Mouse (Mus musculus) C2C12 (cell line): ENCODE results near the gene Zfp143. TPM values are rescaled to one million over a fixed set of nuclear protein-coding genes. Genes with fewer than 3 reads are reported as not detected.

Experiments used
- H3K27me3 ChIP-seq: one replicate; pipeline ENCODE4 v1.6.1; 2011; ENCODE audit not compliant: control insufficient read depth, insufficient read depth, insufficient read length
- H3K36me3 ChIP-seq: one replicate; pipeline ENCODE4 v1.6.1; 2011; ENCODE audit not compliant: control insufficient read depth, insufficient read depth
- H3K4me3 ChIP-seq: one replicate; pipeline ENCODE4 v1.5.1; 2011; ENCODE audit warnings: mild to moderate bottlenecking, control low read depth; ENCODE audit not compliant: poor library complexity, insufficient read depth, severe bottlenecking
- H3K79me2 ChIP-seq: one replicate; pipeline ENCODE4 v1.6.1; 2011; ENCODE audit not compliant: control insufficient read depth, insufficient read depth
- H3K79me3 ChIP-seq: one replicate; pipeline ENCODE4 v1.6.1; 2011; ENCODE audit warnings: low read depth, control low read depth
- H3ac ChIP-seq: one replicate; pipeline ENCODE3; 2011; ENCODE audit warnings: low read depth; ENCODE audit not compliant: control insufficient read depth, insufficient read length
- CEBPB ChIP-seq: IDR thresholded peaks from one replicate; pipeline ENCODE4 v1.6.1; 2011; ENCODE audit warnings: low read depth, mild to moderate bottlenecking, control low read depth, moderate library complexity
- CTCF ChIP-seq: IDR thresholded peaks from one replicate; pipeline ENCODE4 v1.5.1; 2011; ENCODE audit not compliant: control insufficient read depth, insufficient read depth, insufficient read length
- FOSL1 ChIP-seq: IDR thresholded peaks from one replicate; pipeline ENCODE4 v1.8.0; 2011; ENCODE audit warnings: mild to moderate bottlenecking, low read length; ENCODE audit not compliant: poor library complexity, insufficient read depth, severe bottlenecking
- MAX ChIP-seq: IDR thresholded peaks from one replicate; pipeline ENCODE4 v1.6.1; 2011; ENCODE audit warnings: mild to moderate bottlenecking, control low read depth
- MYOD1 ChIP-seq: IDR thresholded peaks from one replicate; pipeline ENCODE4 v1.6.1; 2011; ENCODE audit warnings: low read depth; ENCODE audit not compliant: control insufficient read depth, insufficient read length
- MYOG ChIP-seq: IDR thresholded peaks from one replicate; pipeline ENCODE4 v1.6.1; 2011; ENCODE audit not compliant: control insufficient read depth, insufficient read length; ENCODE audit errors: extremely low read depth
- USF1 ChIP-seq: IDR thresholded peaks from one replicate; pipeline ENCODE4 v1.6.1; 2011; ENCODE audit warnings: low read depth, mild to moderate bottlenecking, control low read depth, moderate library complexity
- polyA plus RNA-seq: library from polyadenylated mRNA; unstranded; fragments of >200 nt; fragmentation: generic; extraction: Trizol; gene quantifications from one replicate; pipeline ENCODE4 v1.2.1, GENCODE M21; 2012; ENCODE audit warnings: missing spikeins

Zfp143 gene
- polyA plus RNA-seq, 1 experiment, result 7.5 TPM

- Histone ChIP-seq H3K79me2 (no peaks in the 10 kb centered on the region), H3ac (no peak overlapping the region), H3K27me3 (no peaks in the 10 kb centered on the region), H3K36me3 (no peaks in the 10 kb centered on the region), H3K79me3 (no peaks in the 10 kb centered on the region), H3K4me3 (no peak overlapping the region)
- TF ChIP-seq USF1 (peak; percentile 84), MAX (peak; percentile 82), CTCF (no peak), CEBPB (no peak), FOSL1 (peak; percentile 18), MYOG (no peak), MYOD1 (peak; percentile 47)
These were observed 53.7 kb downstream of the Zfp143 start for GRCm38 (mm10) chr7:110114699-110115098.

GRCm38 (mm10) chr7:110116731-110117291 lies 55.8 kb downstream of the Zfp143 start:
- no peaks in the 10 kb centered on the region for H3K36me3 ChIP-seq
- no peak for TF ChIP-seq MYOG
- no peak for TF ChIP-seq MAX
- no peak for TF ChIP-seq CTCF
- no peak for TF ChIP-seq MYOD1
- no peak for TF ChIP-seq FOSL1
- TF ChIP-seq USF1, result no peak
- TF ChIP-seq CEBPB, result no peak
- H3K27me3 ChIP-seq, result no peaks in the 10 kb centered on the region
- H3K79me2 ChIP-seq, result no peaks in the 10 kb centered on the region
- no peak overlapping the region for H3K4me3 ChIP-seq
- no peaks in the 10 kb centered on the region for H3K79me3 ChIP-seq
- H3ac ChIP-seq, result no peak overlapping the region

- Histone ChIP-seq H3K79me3 (peaks cover 9% of the 10 kb centered on the region), H3K27me3 (no peaks in the 10 kb centered on the region), H3K36me3 (no peaks in the 10 kb centered on the region), H3K4me3 (no peak overlapping the region), H3K79me2 (peaks cover 14% of the 10 kb centered on the region), H3ac (no peak overlapping the region)
- TF ChIP-seq USF1 (no peak), MAX (no peak), CTCF (no peak), MYOD1 (no peak)
These were observed 57.4 kb downstream of the Zfp143 start for GRCm38 (mm10) chr7:110118448-110118847.

GRCm38 (mm10) chr7:110120157-110120784 lies 59.3 kb downstream of the Zfp143 start:
- H3K27me3 ChIP-seq, result no peaks in the 10 kb centered on the region
- H3K36me3 ChIP-seq, result peaks cover 6% of the 10 kb centered on the region
- peaks cover 27% of the 10 kb centered on the region for H3K79me3 ChIP-seq
- no peak overlapping the region for H3ac ChIP-seq
- TF ChIP-seq MYOG, result no peak
- TF ChIP-seq MYOD1, result no peak
- no peak for TF ChIP-seq MAX
- no peak for TF ChIP-seq USF1
- TF ChIP-seq FOSL1, result no peak
- TF ChIP-seq CTCF, result no peak
- TF ChIP-seq CEBPB, result no peak
- peaks cover 32% of the 10 kb centered on the region for H3K79me2 ChIP-seq
- H3K4me3 ChIP-seq, result no peak overlapping the region

GRCm38 (mm10) chr7:110121162-110121515 lies 60.1 kb downstream of the Zfp143 start:
- Histone ChIP-seq H3K36me3 (peaks cover 14% of the 10 kb centered on the region), H3K79me3 (peaks cover 36% of the 10 kb centered on the region), H3ac (peak overlapping the region; percentile 57), H3K27me3 (no peaks in the 10 kb centered on the region), H3K79me2 (peaks cover 41% of the 10 kb centered on the region), H3K4me3 (peak overlapping the region; percentile 28)
- no peak for TF ChIP-seq USF1
- TF ChIP-seq MAX, result no peak
- TF ChIP-seq CEBPB, result no peak
- TF ChIP-seq CTCF, result no peak

- H3K4me3 ChIP-seq, result peak within 1 kb of the TSS; percentile 78
- H3K79me2 ChIP-seq, result peaks cover 46% of the 10 kb centered on the region
- H3K36me3 ChIP-seq, result peaks cover 19% of the 10 kb centered on the region
These were observed 60.7 kb downstream of the Zfp143 start, which contains the start of gene Wee1 for GRCm38 (mm10) chr7:110121516-110122288. Gene Wee1, plus strand, starts transcription at chr7:110122046.

More at GRCm38 (mm10) chr7:110121516-110122288, 60.7 kb downstream of the Zfp143 start, which contains the start of gene Wee1:
- TF ChIP-seq MAX, result peak; percentile 79
- TF ChIP-seq USF1, result peak; percentile 92
- no peak for TF ChIP-seq CTCF
- H3K79me3 ChIP-seq, result peaks cover 42% of the 10 kb centered on the region
- H3K27me3 ChIP-seq, result no peaks in the 10 kb centered on the region
- peak within 1 kb of the TSS; percentile 69 for H3ac ChIP-seq
